Mouse (Mus musculus): Measurements from ENCODE around the gene Uba52.

Gene Uba52

GRCm38 (mm10) chr8:70504291-70504716, 6.3 kb downstream of the Uba52 start:
- DNase-seq (ENCODE audit: low spot score), result no peak

- DNase-seq (ENCODE audit: low spot score), result peak; percentile 49
These were observed 7.4 kb downstream of the Uba52 start for GRCm38 (mm10) chr8:70503062-70503750.

- DNase-seq (ENCODE audit: low spot score), result no peak
These were observed 8.1 kb downstream of the Uba52 start for GRCm38 (mm10) chr8:70502540-70502939.

GRCm38 (mm10) chr8:70501820-70502529, 8.6 kb downstream of the Uba52 start:
- DNase-seq (ENCODE audit: low spot score), result no peak

- DNase-seq (ENCODE audit: low spot score), result peak; percentile 44
These were observed 10.0 kb downstream of the Uba52 start for GRCm38 (mm10) chr8:70500386-70501301.

GRCm38 (mm10) chr8:70495771-70496062, 14.9 kb downstream of the Uba52 start:
- no peak for DNase-seq (ENCODE audit: low spot score)

GRCm38 (mm10) chr8:70495001-70495770, 15.4 kb downstream of the Uba52 start:
- DNase-seq (ENCODE audit: low spot score), result no peak

GRCm38 (mm10) chr8:70494416-70494945, 16.1 kb downstream of the Uba52 start:
- no peak for DNase-seq (ENCODE audit: low spot score)

GRCm38 (mm10) chr8:70493692-70494415, 16.7 kb downstream of the Uba52 start:
- DNase-seq (ENCODE audit: low spot score), result no peak

- DNase-seq (ENCODE audit: low spot score), result no peak
These were observed 17.6 kb downstream of the Uba52 start, which contains the start of gene Crlf1 for GRCm38 (mm10) chr8:70492664-70493640. Gene Crlf1 (plus strand): TSS chr8:70493158.

- no peak for DNase-seq (ENCODE audit: low spot score)
These were observed 19.6 kb downstream of the Uba52 start for GRCm38 (mm10) chr8:70490880-70491495.

GRCm38 (mm10) chr8:70490061-70490879, 20.3 kb downstream of the Uba52 start:
- DNase-seq (ENCODE audit: low spot score), result no peak

GRCm38 (mm10) chr8:70489576-70489975, 21.0 kb downstream of the Uba52 start:
- DNase-seq (ENCODE audit: low spot score), result no peak

GRCm38 (mm10) chr8:70488931-70489470, 21.6 kb downstream of the Uba52 start:
- no peak for DNase-seq (ENCODE audit: low spot score)

GRCm38 (mm10) chr8:70487993-70488796, 22.4 kb downstream of the Uba52 start:
- DNase-seq (ENCODE audit: low spot score), result no peak

GRCm38 (mm10) chr8:70486941-70487520, 23.6 kb downstream of the Uba52 start, which contains the start of gene Tmem59l:
Gene Tmem59l (minus strand): TSS chr8:70487358.
- DNase-seq (ENCODE audit: low spot score), result no peak

All from T-cell, adult 2 months (primary cell).